In genomic region chr5:92323264-92323663, GRCm38 (mm10) we compare ENCODE assay signal across 9 mouse cellular contexts. TPM values are rescaled to one million over a fixed set of nuclear protein-coding genes. Genes with fewer than 3 reads are reported as not detected.
DNase-seq lines count a peak whose midpoint lies in the region; ATAC-seq and TF ChIP-seq lines count a peak whose summit lies in the region.
"Had no signal": no experiment of that assay in that cellular context is flagged by ENCODE, and none has a peak within 500 bp of the region (broad histone marks: within the 10 kb centered on the region; RNA-seq: fewer than 3 reads in every experiment).

No protein-coding gene starts in this region.

- H3K4me3 ChIP-seq in midbrain, postnatal 0 days (ENCODE audit: low read depth, low read length), result no peak overlapping the region
- no peak overlapping the region for H3K4me3 ChIP-seq in midbrain, embryonic 13.5 days (replicated peaks)
- no peak overlapping the region for H3K4me3 ChIP-seq in kidney, postnatal 0 days (replicated peaks; ENCODE audit: low read depth, low read length)
- no peak overlapping the region for H3K4me3 ChIP-seq in forebrain, embryonic 12.5 days (replicated peaks)
- H3K4me3 ChIP-seq in midbrain, embryonic 15.5 days, result no peak overlapping the region

- no peak for ATAC-seq in midbrain, postnatal 0 days (ENCODE audit: low FRiP score)
- no peak for ATAC-seq in midbrain, embryonic 13.5 days
- 0 out of 2 replicates have a peak, but pooled peaks have one; percentile 33 for ATAC-seq in kidney, postnatal 0 days (replicated peaks; ENCODE audit: low FRiP score, low read depth)
- no peak for ATAC-seq in forebrain, embryonic 12.5 days (ENCODE audit: low FRiP score)
- ATAC-seq in midbrain, embryonic 15.5 days (replicated peaks), result no peak

- no peak overlapping the region for H3K27ac ChIP-seq in midbrain, postnatal 0 days (ENCODE audit: low read depth, low read length)
- no peak overlapping the region for H3K27ac ChIP-seq in midbrain, embryonic 13.5 days
- H3K27ac ChIP-seq in kidney, postnatal 0 days, result no peak overlapping the region
- H3K27ac ChIP-seq in forebrain, embryonic 12.5 days, result no peak overlapping the region
- no peak overlapping the region for H3K27ac ChIP-seq in midbrain, embryonic 15.5 days

- 87% methylated on average over 5 of the region's 5 CpGs for WGBS in midbrain, postnatal 0 days
- WGBS in midbrain, embryonic 13.5 days, result 91% methylated on average over 5 of the region's 5 CpGs
- 47% methylated on average over 5 of the region's 5 CpGs for WGBS in kidney, postnatal 0 days
- WGBS in forebrain, embryonic 12.5 days, result 87% methylated on average over 5 of the region's 5 CpGs
- WGBS in midbrain, embryonic 15.5 days, result 94% methylated on average over 5 of the region's 5 CpGs

- H3K27me3 ChIP-seq in midbrain, postnatal 0 days (ENCODE audit: insufficient read depth, low read length), result no peaks in the 10 kb centered on the region
- H3K27me3 ChIP-seq in midbrain, embryonic 13.5 days, result no peaks in the 10 kb centered on the region
- no peaks in the 10 kb centered on the region for H3K27me3 ChIP-seq in kidney, postnatal 0 days (ENCODE audit: insufficient read depth, low read length)
- H3K27me3 ChIP-seq in forebrain, embryonic 12.5 days, result no peaks in the 10 kb centered on the region
- H3K27me3 ChIP-seq in midbrain, embryonic 15.5 days (replicated peaks), result no peaks in the 10 kb centered on the region

- H3K4me2 ChIP-seq in midbrain, postnatal 0 days (ENCODE audit: low read depth, low read length, poor library complexity, severe bottlenecking), result no peak overlapping the region
- no peak overlapping the region for H3K4me2 ChIP-seq in midbrain, embryonic 13.5 days (replicated peaks)
- H3K4me2 ChIP-seq in kidney, postnatal 0 days (ENCODE audit: low read length), result no peak overlapping the region
- H3K4me2 ChIP-seq in forebrain, embryonic 12.5 days, result no peak overlapping the region
- no peak overlapping the region for H3K4me2 ChIP-seq in midbrain, embryonic 15.5 days
- H3K4me2 ChIP-seq: midbrain, embryonic 11.5 days had no signal

- H3K36me3 ChIP-seq in midbrain, postnatal 0 days (ENCODE audit: insufficient read depth, low read length), result no peaks in the 10 kb centered on the region
- H3K36me3 ChIP-seq in midbrain, embryonic 13.5 days, result no peaks in the 10 kb centered on the region
- no peaks in the 10 kb centered on the region for H3K36me3 ChIP-seq in kidney, postnatal 0 days (ENCODE audit: insufficient read depth, low read length)
- no peaks in the 10 kb centered on the region for H3K36me3 ChIP-seq in forebrain, embryonic 12.5 days (replicated peaks)
- no peaks in the 10 kb centered on the region for H3K36me3 ChIP-seq in midbrain, embryonic 15.5 days (replicated peaks)

- no peak overlapping the region for H3K9ac ChIP-seq in midbrain, postnatal 0 days (replicated peaks; ENCODE audit: low read length, poor library complexity, severe bottlenecking)
- no peak overlapping the region for H3K9ac ChIP-seq in midbrain, embryonic 13.5 days (replicated peaks)
- no peak overlapping the region for H3K9ac ChIP-seq in kidney, postnatal 0 days (ENCODE audit: low read depth, low read length)
- no peak overlapping the region for H3K9ac ChIP-seq in forebrain, embryonic 12.5 days
- H3K9ac ChIP-seq in midbrain, embryonic 15.5 days, result no peak overlapping the region

- no peak for TF ChIP-seq CTCF in midbrain, postnatal 0 days (IDR thresholded peaks at IDR 0.05)
- TF ChIP-seq CTCF in kidney, postnatal 0 days (IDR thresholded peaks at IDR 0.05; ENCODE audit: low read depth), result no peak

- no peaks in the 10 kb centered on the region for H3K4me1 ChIP-seq in midbrain, postnatal 0 days (ENCODE audit: insufficient read depth, low read length)
- H3K4me1 ChIP-seq in midbrain, embryonic 13.5 days (replicated peaks), result no peaks in the 10 kb centered on the region
- H3K4me1 ChIP-seq in kidney, postnatal 0 days (replicated peaks; ENCODE audit: insufficient read depth, low read length), result no peaks in the 10 kb centered on the region
- no peaks in the 10 kb centered on the region for H3K4me1 ChIP-seq in forebrain, embryonic 12.5 days
- no peaks in the 10 kb centered on the region for H3K4me1 ChIP-seq in midbrain, embryonic 15.5 days

- no peaks in the 10 kb centered on the region for H3K9me3 ChIP-seq in midbrain, postnatal 0 days (ENCODE audit: low read length)
- no peaks in the 10 kb centered on the region for H3K9me3 ChIP-seq in midbrain, embryonic 13.5 days
- no peaks in the 10 kb centered on the region for H3K9me3 ChIP-seq in kidney, postnatal 0 days (replicated peaks; ENCODE audit: low read length)
- H3K9me3 ChIP-seq in forebrain, embryonic 12.5 days, result no peaks in the 10 kb centered on the region
- H3K9me3 ChIP-seq in midbrain, embryonic 15.5 days, result no peaks in the 10 kb centered on the region

- peak; percentile 12 for DNase-seq in midbrain, postnatal 0 days (ENCODE audit: low spot score)
- DNase-seq in gastrocnemius, adult 8-10 months (ENCODE audit: low spot score in 2 of 2), result peak; percentile 63 to 81
- peak; percentile 79 for DNase-seq in kidney, postnatal 0 days (ENCODE audit: low spot score)
- peak; percentile 94 for DNase-seq in skeletal muscle tissue, adult 2 months (ENCODE audit: low read depth, low spot score)

RNA-seq across cellular contexts. Expression of gene Cxcl9, which starts 4.6 kb away (rescaled TPM):
- not detected in 2 replicates for total RNA-seq in midbrain, postnatal 0 days (2014; rRNA removed)
- not detected in 2 replicates for polyA plus RNA-seq in midbrain, postnatal 0 days (2015; fragmentation: Nextera tagmentation; extraction: Ambion mirVana)
- polyA plus RNA-seq in midbrain, embryonic 13.5 days (2015; fragmentation: Nextera tagmentation; extraction: Ambion mirVana), result not detected in 2 replicates
- under 1 TPM in 2 of 4 experiments, not detected in 2; 0.15 to 0.47 TPM for total RNA-seq in gastrocnemius, adult 8-10 months (2022)
- 0.08 and 0.13 TPM in 2 replicates for polyA plus RNA-seq in kidney, postnatal 0 days (2015; fragmentation: Nextera tagmentation; extraction: Ambion mirVana)
- polyA plus RNA-seq in forebrain, embryonic 12.5 days (2016; fragmentation: Nextera tagmentation; extraction: Ambion mirVana), result not detected in 2 replicates
- not detected in 2 replicates for polyA plus RNA-seq in midbrain, embryonic 15.5 days (2015; fragmentation: Nextera tagmentation; extraction: Ambion mirVana)
- polyA plus RNA-seq: cortical plate, adult 2 months; midbrain, embryonic 11.5 days had no signal

RNA-seq across cellular contexts. Expression of gene Art3, which starts 8.4 kb away (rescaled TPM):
- total RNA-seq in midbrain, postnatal 0 days (2014; rRNA removed), result 4.2 and 4.7 TPM in 2 replicates
- 5.5 and 7.1 TPM in 2 replicates for polyA plus RNA-seq in midbrain, postnatal 0 days (2015; fragmentation: Nextera tagmentation; extraction: Ambion mirVana)
- 2.9 and 5.6 TPM in 2 replicates for polyA plus RNA-seq in midbrain, embryonic 13.5 days (2015; fragmentation: Nextera tagmentation; extraction: Ambion mirVana)
- 100 to 1,000 TPM; 404 to 480 (median 430) TPM for total RNA-seq in gastrocnemius, adult 8-10 months (2022)
- polyA plus RNA-seq in kidney, postnatal 0 days (2015; fragmentation: Nextera tagmentation; extraction: Ambion mirVana), result 8.0 and 9.2 TPM in 2 replicates
- 0.79 and 0.83 TPM in 2 replicates for polyA plus RNA-seq in forebrain, embryonic 12.5 days (2016; fragmentation: Nextera tagmentation; extraction: Ambion mirVana)
- polyA plus RNA-seq in midbrain, embryonic 15.5 days (2015; fragmentation: Nextera tagmentation; extraction: Ambion mirVana), result 4.5 and 5.5 TPM in 2 replicates

RNA-seq across cellular contexts. Expression of gene Sdad1, which starts 13.0 kb away (rescaled TPM):
- 33.1 and 38.7 TPM in 2 replicates for total RNA-seq in midbrain, postnatal 0 days (2014; rRNA removed)
- 27.2 and 33.2 TPM in 2 replicates for polyA plus RNA-seq in midbrain, postnatal 0 days (2015; fragmentation: Nextera tagmentation; extraction: Ambion mirVana)
- 32.6 and 34.2 TPM in 2 replicates for polyA plus RNA-seq in midbrain, embryonic 13.5 days (2015; fragmentation: Nextera tagmentation; extraction: Ambion mirVana)
- total RNA-seq in gastrocnemius, adult 8-10 months (2022), result 10 to 100 TPM; 15.4 to 21.1 (median 18.4) TPM
- 33.8 and 34.8 TPM in 2 replicates for polyA plus RNA-seq in kidney, postnatal 0 days (2015; fragmentation: Nextera tagmentation; extraction: Ambion mirVana)
- polyA plus RNA-seq in forebrain, embryonic 12.5 days (2016; fragmentation: Nextera tagmentation; extraction: Ambion mirVana), result 41.8 and 42.0 TPM in 2 replicates
- polyA plus RNA-seq in midbrain, embryonic 15.5 days (2015; fragmentation: Nextera tagmentation; extraction: Ambion mirVana), result 31.8 TPM in 2 replicates

RNA-seq across cellular contexts. Expression of gene Cxcl10, which starts 25.4 kb away (rescaled TPM):
- not detected in 2 replicates for total RNA-seq in midbrain, postnatal 0 days (2014; rRNA removed)
- 0.28 TPM in 1 of 2 replicates, not detected in the other for polyA plus RNA-seq in midbrain, postnatal 0 days (2015; fragmentation: Nextera tagmentation; extraction: Ambion mirVana)
- 0.28 and 0.31 TPM in 2 replicates for polyA plus RNA-seq in midbrain, embryonic 13.5 days (2015; fragmentation: Nextera tagmentation; extraction: Ambion mirVana)
- under 1 TPM in 1 of 4 experiments, not detected in 3; 0.46 TPM for total RNA-seq in gastrocnemius, adult 8-10 months (2022)
- 3.4 and 3.8 TPM in 2 replicates for polyA plus RNA-seq in kidney, postnatal 0 days (2015; fragmentation: Nextera tagmentation; extraction: Ambion mirVana)
- 0.29 TPM in 1 of 2 replicates, not detected in the other for polyA plus RNA-seq in forebrain, embryonic 12.5 days (2016; fragmentation: Nextera tagmentation; extraction: Ambion mirVana)
- polyA plus RNA-seq in midbrain, embryonic 15.5 days (2015; fragmentation: Nextera tagmentation; extraction: Ambion mirVana), result 0.21 and 0.42 TPM in 2 replicates

RNA-seq across cellular contexts. Expression of gene Naaa, which starts 45.3 kb away (rescaled TPM):
- total RNA-seq in midbrain, postnatal 0 days (2014; rRNA removed), result 23.5 and 28.7 TPM in 2 replicates
- 20.0 and 23.1 TPM in 2 replicates for polyA plus RNA-seq in midbrain, postnatal 0 days (2015; fragmentation: Nextera tagmentation; extraction: Ambion mirVana)
- 9.1 and 10.4 TPM in 2 replicates for polyA plus RNA-seq in midbrain, embryonic 13.5 days (2015; fragmentation: Nextera tagmentation; extraction: Ambion mirVana)
- 1 to 10 TPM; 4.7 to 6.2 (median 5.6) TPM for total RNA-seq in gastrocnemius, adult 8-10 months (2022)
- 19.4 and 19.7 TPM in 2 replicates for polyA plus RNA-seq in kidney, postnatal 0 days (2015; fragmentation: Nextera tagmentation; extraction: Ambion mirVana)
- polyA plus RNA-seq in forebrain, embryonic 12.5 days (2016; fragmentation: Nextera tagmentation; extraction: Ambion mirVana), result 3.7 and 4.1 TPM in 2 replicates
- polyA plus RNA-seq in midbrain, embryonic 15.5 days (2015; fragmentation: Nextera tagmentation; extraction: Ambion mirVana), result 16.4 and 17.7 TPM in 2 replicates

Comparison
In these comparisons a context has a peak if more than half of its experiments do, and no peak if none do; other contexts are left out.
1. DNase-seq: peak in every context shown above with its lines; median percentile 94 in skeletal muscle tissue, adult 2 months; 79 in kidney, postnatal 0 days; 72 in gastrocnemius, adult 8-10 months; 12 in midbrain, postnatal 0 days.